Mouse (Mus musculus): ENCODE data around the gene Pid1. TPM values are rescaled to one million over a fixed set of nuclear protein-coding genes. Genes with fewer than 3 reads are reported as not detected.

The Pid1 gene
- polyA plus RNA-seq, 1 experiment from 2014 or later: 75.2 TPM

DNA sequence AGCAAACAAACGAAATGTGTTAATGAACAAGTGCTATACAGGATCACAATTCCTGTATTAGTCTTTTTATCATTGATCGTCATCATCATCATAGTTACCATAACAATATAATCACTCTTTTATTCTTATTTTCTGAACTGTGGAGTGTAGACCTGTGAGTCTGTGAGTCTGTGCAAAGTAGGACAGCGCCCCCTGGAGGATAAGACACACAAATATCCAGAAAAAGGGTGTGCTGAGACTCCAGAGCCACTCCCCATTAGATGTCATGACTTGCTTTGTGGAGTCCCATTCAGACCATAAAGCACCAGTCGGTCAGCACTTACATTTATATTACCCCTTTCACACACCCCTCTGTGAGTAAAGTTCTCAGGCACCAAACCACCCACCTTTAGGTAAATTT lies 210.0 kb downstream of the Pid1 start:
- Histone ChIP-seq H3K27ac (no peak overlapping the region), H3K4me3 (replicated peaks) (no peak overlapping the region), H3K27me3 (no peaks in the 10 kb centered on the region), H3K4me1 (replicated peaks) (peaks cover 17% of the 10 kb centered on the region), H3K9ac (replicated peaks) (no peak overlapping the region), H3K4me2 (replicated peaks) (no peak overlapping the region), H3K9me3 (no peaks in the 10 kb centered on the region), H3K36me3 (no peaks in the 10 kb centered on the region; the same call in 1 of the 2 replicates)
- no peak for ATAC-seq
- 64% methylated on average over 4 of the region's 4 CpGs for WGBS

DNA sequence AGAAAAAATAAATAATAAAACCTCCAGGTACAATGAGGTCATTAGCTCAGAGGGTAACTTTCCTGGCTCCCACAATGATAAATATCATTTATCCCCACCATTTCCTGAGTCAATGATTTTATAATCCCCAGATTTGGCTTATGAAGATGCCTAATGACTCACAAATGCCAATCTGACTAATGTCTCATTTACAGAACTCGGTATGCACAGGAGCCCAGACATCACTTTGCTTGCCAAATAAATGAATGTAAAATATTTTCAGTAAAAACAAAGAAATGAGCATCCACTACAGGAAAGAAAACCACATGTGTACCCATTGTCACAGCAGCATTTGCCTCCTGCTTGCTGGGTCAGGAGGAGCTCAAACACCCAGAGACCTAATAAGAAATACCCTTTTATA lies 222.4 kb downstream of the Pid1 start:
- ATAC-seq: no peak
- Histone ChIP-seq H3K36me3 (no peaks in the 10 kb centered on the region), H3K27me3 (no peaks in the 10 kb centered on the region), H3K9ac (replicated peaks) (no peak overlapping the region), H3K4me3 (replicated peaks) (no peak overlapping the region), H3K27ac (no peak overlapping the region), H3K4me1 (replicated peaks) (no peaks in the 10 kb centered on the region), H3K9me3 (no peaks in the 10 kb centered on the region), H3K4me2 (replicated peaks) (no peak overlapping the region)
- 72% methylated on average over 1 of the region's 1 CpGs for WGBS

DNA sequence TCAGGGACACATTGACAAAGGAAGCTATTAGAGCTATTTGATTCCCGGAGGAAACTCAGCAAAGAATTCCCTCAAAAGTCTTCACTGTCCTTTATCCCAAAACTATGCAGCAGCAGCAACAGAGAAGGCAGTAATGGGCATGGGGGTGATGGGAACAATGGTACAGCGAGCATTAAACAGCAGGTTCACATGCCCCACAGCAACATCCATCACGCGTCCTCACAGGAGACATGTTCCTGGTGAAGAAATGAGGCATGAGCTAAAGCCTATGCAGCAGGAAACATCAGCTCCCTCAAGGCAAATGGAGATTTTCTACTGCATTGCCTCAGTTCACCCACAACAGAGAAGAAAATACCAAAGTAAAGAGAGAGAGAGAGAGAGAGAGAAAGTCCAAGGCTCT lies 231.5 kb downstream of the Pid1 start:
- H3K9ac ChIP-seq (replicated peaks): no peak overlapping the region
- H3K27me3 ChIP-seq: no peaks in the 10 kb centered on the region
- no peak overlapping the region for H3K4me3 ChIP-seq (replicated peaks)
- H3K9me3 ChIP-seq: no peaks in the 10 kb centered on the region
- no peak overlapping the region for H3K4me2 ChIP-seq (replicated peaks)
- WGBS: 68% methylated on average over 4 of the region's 4 CpGs
- H3K4me1 ChIP-seq (replicated peaks): peaks cover 4% of the 10 kb centered on the region; the same call in 1 of the 2 replicates
- no peaks in the 10 kb centered on the region for H3K36me3 ChIP-seq
- no peak for ATAC-seq
- no peak overlapping the region for H3K27ac ChIP-seq

DNA sequence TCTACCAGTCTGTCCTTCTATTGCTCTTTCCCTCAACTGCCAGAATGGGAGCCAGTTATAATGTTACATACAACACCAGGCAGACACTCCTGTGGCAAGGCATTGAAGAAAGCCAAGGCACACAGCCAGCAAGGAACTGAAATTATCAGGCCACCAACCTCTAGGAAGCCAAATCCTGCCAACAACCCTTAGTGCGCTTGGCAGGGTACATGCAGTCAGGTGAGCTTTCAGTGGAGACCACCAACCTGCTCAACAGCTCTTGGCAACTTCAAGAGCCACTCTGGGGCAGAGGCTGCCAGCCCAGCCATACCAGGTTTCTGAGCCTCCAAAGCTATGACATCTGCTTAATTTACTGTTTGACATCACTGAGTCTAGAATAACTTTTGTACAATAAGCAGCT lies 232.2 kb downstream of the Pid1 start:
- no peak for ATAC-seq
- no peak overlapping the region for H3K4me2 ChIP-seq (replicated peaks)
- no peak overlapping the region for H3K4me3 ChIP-seq (replicated peaks)
- H3K9me3 ChIP-seq: no peaks in the 10 kb centered on the region
- no peak overlapping the region for H3K9ac ChIP-seq (replicated peaks)
- WGBS: 96% methylated on average over 1 of the region's 1 CpGs
- H3K27me3 ChIP-seq: no peaks in the 10 kb centered on the region
- H3K4me1 ChIP-seq (replicated peaks): peaks cover 4% of the 10 kb centered on the region; the same call in 1 of the 2 replicates
- H3K36me3 ChIP-seq: no peaks in the 10 kb centered on the region
- no peak overlapping the region for H3K27ac ChIP-seq

DNA sequence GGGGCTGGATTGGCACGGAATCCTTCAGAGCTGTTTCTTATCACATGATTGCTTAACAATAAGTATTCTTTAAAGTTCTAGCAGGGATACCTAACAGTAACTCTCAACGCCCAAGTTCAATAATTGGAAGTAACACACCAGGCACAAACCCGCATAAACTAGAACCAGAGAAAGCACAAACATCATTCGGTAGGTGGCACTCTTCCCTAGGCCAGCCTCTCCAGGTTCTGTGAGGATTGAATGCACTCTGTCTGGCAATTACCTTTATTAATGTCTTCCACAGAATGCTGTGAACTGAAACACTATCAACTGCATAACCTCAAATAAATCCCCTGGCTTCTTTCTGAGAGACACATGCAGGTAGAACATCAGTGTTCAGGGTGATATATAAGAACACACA lies 235.5 kb downstream of the Pid1 start:
- ATAC-seq: 0 out of 2 replicates have a peak, but pooled peaks have one; percentile 30
- 53% methylated on average over 4 of the region's 4 CpGs for WGBS
- no peak overlapping the region for H3K4me2 ChIP-seq (replicated peaks)

DNA sequence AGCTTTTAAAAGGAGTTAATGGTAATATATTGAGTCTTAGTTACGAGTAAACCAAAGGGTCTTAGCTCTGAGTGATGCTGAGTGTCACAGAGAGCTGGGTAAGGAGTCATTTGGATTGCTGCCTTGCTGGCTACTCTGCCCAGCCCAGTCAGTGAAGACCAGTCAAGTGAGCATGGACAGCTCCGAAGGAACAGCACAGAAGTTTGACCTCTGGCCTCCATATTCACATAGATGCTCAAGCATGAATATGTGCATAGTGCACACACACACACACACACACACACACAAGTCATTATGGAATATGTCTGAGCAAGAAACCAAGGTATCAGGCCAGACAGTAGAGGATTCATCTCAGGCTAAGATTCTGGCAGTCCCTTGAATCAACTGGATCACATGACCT lies 244.7 kb downstream of the Pid1 start:
- ATAC-seq: no peak
- no peak overlapping the region for H3K4me3 ChIP-seq (replicated peaks)
- 71% methylated on average over 2 of the region's 2 CpGs for WGBS

More for the DNA sequence above, 235.5 kb downstream of the Pid1 start:
- no peaks in the 10 kb centered on the region for H3K27me3 ChIP-seq
- H3K4me1 ChIP-seq (replicated peaks): peaks cover 4% of the 10 kb centered on the region; the same call in 1 of the 2 replicates
- no peaks in the 10 kb centered on the region for H3K9me3 ChIP-seq
- no peak overlapping the region for H3K27ac ChIP-seq
- H3K4me3 ChIP-seq (replicated peaks): no peak overlapping the region
- no peak overlapping the region for H3K9ac ChIP-seq (replicated peaks)
- H3K36me3 ChIP-seq: no peaks in the 10 kb centered on the region

DNA sequence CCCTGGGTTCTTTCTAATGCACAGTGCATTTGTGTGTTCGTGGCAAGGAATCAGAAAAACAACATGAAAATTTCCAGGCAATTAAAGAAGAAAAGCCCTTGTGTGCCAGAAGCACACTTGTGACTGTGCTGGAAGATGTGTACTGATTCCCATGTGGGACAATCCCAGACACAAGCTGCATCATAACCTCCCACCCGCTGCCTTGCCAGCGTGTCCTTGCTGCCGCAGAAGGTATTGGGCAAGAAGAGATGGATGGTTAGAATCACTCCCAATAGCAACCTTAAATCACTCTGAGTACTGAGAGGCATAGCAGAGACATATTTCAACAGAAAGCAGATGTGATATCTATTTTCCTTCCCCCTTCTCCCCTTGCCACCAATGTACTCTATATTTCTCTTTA lies 257.2 kb downstream of the Pid1 start:
- WGBS: 85% methylated on average over 4 of the region's 4 CpGs
- Histone ChIP-seq H3K27ac (no peak overlapping the region), H3K4me2 (replicated peaks) (no peak overlapping the region), H3K4me1 (replicated peaks) (no peaks in the 10 kb centered on the region), H3K4me3 (replicated peaks) (no peak overlapping the region), H3K27me3 (no peaks in the 10 kb centered on the region), H3K9me3 (no peaks in the 10 kb centered on the region), H3K36me3 (no peaks in the 10 kb centered on the region), H3K9ac (replicated peaks) (no peak overlapping the region)
- no peak for ATAC-seq

More for the DNA sequence above, 244.7 kb downstream of the Pid1 start:
- no peaks in the 10 kb centered on the region for H3K27me3 ChIP-seq
- H3K27ac ChIP-seq: no peak overlapping the region
- H3K4me1 ChIP-seq (replicated peaks): 0 out of 2 replicates have a peak, but pooled peaks cover 4% of the 10 kb centered on the region
- H3K4me2 ChIP-seq (replicated peaks): no peak overlapping the region
- H3K36me3 ChIP-seq: no peaks in the 10 kb centered on the region
- no peaks in the 10 kb centered on the region for H3K9me3 ChIP-seq
- H3K9ac ChIP-seq (replicated peaks): no peak overlapping the region

DNA sequence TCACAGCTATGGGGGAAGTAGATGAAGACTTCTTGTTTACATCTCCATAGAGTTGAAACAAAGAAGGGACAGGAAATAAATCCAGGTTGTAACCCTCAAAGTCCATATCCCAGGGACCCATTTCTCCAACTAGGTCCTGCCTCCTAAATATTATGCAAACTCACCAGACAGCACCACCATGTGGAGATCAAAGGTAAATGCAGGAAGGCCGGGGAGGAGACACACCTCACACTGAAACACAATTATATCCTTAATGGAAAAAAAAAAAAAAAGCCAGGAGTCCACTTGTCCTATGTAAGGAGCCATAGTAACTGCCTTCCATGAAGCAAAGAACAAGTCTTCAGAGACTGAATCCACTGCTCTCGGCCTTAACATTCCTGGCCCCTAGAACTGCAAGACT lies 261.9 kb downstream of the Pid1 start:
- 84% methylated on average over 2 of the region's 2 CpGs for WGBS
- ATAC-seq: no peak
- Histone ChIP-seq H3K4me1 (replicated peaks) (no peaks in the 10 kb centered on the region), H3K9ac (replicated peaks) (no peak overlapping the region), H3K4me2 (replicated peaks) (no peak overlapping the region), H3K27ac (no peak overlapping the region), H3K4me3 (replicated peaks) (no peak overlapping the region), H3K27me3 (no peaks in the 10 kb centered on the region), H3K9me3 (no peaks in the 10 kb centered on the region), H3K36me3 (no peaks in the 10 kb centered on the region)

DNA sequence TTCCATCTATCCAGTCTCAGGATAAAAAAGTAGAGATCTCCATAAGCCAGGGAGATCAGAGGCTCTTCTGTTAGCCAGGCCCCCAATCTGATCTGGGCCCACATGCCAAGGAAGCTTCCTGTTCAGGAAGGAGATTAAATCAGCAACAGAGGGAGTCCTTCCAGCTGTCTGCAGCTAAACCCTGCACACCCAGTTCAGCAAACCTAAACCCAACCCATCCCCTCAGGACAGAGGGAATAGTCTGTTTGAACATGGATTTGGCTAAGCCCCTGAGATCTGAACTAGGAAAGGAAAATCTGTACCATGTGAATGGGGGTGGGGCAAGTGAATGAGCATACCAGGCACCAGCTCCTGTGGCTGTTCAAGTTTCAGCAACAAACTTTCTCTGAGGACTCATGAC lies 266.6 kb downstream of the Pid1 start:
- no peaks in the 10 kb centered on the region for H3K4me1 ChIP-seq (replicated peaks)
- no peaks in the 10 kb centered on the region for H3K36me3 ChIP-seq
- H3K9me3 ChIP-seq: no peaks in the 10 kb centered on the region
- no peaks in the 10 kb centered on the region for H3K27me3 ChIP-seq
- H3K9ac ChIP-seq (replicated peaks): no peak overlapping the region
- no peak overlapping the region for H3K4me2 ChIP-seq (replicated peaks)
- no peak overlapping the region for H3K4me3 ChIP-seq (replicated peaks)
- no peak overlapping the region for H3K27ac ChIP-seq
- no peak for ATAC-seq

DNA sequence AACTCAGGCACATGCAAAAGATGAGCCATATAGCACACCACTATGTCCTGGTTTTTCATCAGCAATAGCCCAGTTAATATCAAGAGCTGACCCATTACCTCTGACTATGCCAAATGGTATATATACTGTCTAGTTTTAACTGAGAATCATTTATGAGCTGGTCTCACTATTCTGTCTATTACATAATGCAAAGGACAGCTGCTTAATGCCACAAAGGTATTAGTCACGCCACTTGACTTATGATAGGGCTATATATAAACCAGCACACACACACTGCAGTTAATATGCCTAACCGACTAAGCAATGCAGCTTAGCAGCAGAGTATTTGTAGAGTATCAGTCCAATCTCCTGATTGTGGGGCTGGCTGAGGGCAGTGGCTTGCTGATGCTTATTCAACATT lies 270.7 kb downstream of the Pid1 start:
- Histone ChIP-seq H3K4me1 (replicated peaks) (no peaks in the 10 kb centered on the region), H3K9ac (replicated peaks) (no peak overlapping the region), H3K27ac (no peak overlapping the region), H3K4me2 (replicated peaks) (no peak overlapping the region), H3K9me3 (no peaks in the 10 kb centered on the region), H3K4me3 (replicated peaks) (no peak overlapping the region), H3K27me3 (no peaks in the 10 kb centered on the region), H3K36me3 (no peaks in the 10 kb centered on the region)
- ATAC-seq: 0 out of 2 replicates have a peak, but pooled peaks have one; percentile 9
- 72% methylated on average over 2 of the region's 2 CpGs for WGBS

DNA sequence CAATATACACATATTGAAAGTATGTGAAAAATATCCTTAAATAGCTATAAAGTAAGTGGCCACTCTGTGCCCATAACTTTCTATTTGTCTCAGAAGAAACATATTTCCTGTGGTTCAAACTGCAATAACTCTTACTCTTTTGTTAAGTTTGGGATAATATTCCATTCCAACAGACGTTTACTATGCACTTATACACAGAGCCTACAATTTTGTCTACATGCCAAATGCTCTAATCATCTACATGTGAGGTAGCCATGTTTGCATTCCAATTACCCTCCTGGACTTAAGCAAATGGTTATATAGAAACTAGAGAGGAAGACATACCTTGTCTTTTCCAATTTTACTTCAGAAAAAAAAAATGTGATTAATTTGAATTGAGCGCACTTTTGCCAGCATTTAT lies 274.3 kb downstream of the Pid1 start:
- no peaks in the 10 kb centered on the region for H3K36me3 ChIP-seq
- no peak for ATAC-seq
- H3K27ac ChIP-seq: no peak overlapping the region

DNA sequence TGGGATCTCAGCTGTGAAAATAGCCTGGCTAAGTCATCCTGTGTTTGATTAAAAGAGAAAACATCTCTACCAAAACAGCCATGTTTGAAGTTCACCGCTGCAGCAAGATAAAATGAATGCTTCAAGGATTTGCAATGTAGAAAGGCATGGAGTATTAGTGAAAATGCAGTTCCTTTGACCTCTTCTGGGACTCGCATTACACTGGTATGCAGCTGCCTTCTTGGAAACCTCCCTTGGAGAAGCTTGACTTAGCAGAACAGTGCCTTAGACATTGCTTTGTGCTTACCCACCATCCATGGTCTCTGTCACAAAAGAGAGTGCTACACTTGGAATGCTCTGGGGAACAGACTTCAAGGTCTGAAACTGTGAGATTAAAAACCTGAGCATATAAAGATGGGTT lies 276.0 kb downstream of the Pid1 start:
- Histone ChIP-seq H3K9ac (replicated peaks) (no peak overlapping the region), H3K4me1 (replicated peaks) (peaks cover 6% of the 10 kb centered on the region; the same call in 1 of the 2 replicates), H3K27ac (no peak overlapping the region), H3K4me2 (replicated peaks) (no peak overlapping the region), H3K36me3 (no peaks in the 10 kb centered on the region), H3K9me3 (no peaks in the 10 kb centered on the region), H3K4me3 (replicated peaks) (no peak overlapping the region), H3K27me3 (no peaks in the 10 kb centered on the region)
- ATAC-seq: no peak
- WGBS: 66% methylated on average over 2 of the region's 2 CpGs

More for the DNA sequence above, 274.3 kb downstream of the Pid1 start:
- H3K27me3 ChIP-seq: no peaks in the 10 kb centered on the region
- no peak overlapping the region for H3K4me2 ChIP-seq (replicated peaks)
- WGBS: 85% methylated on average over 2 of the region's 2 CpGs
- no peaks in the 10 kb centered on the region for H3K9me3 ChIP-seq
- H3K4me1 ChIP-seq (replicated peaks): peaks cover 6% of the 10 kb centered on the region; the same call in 1 of the 2 replicates
- H3K4me3 ChIP-seq (replicated peaks): no peak overlapping the region
- H3K9ac ChIP-seq (replicated peaks): no peak overlapping the region

DNA sequence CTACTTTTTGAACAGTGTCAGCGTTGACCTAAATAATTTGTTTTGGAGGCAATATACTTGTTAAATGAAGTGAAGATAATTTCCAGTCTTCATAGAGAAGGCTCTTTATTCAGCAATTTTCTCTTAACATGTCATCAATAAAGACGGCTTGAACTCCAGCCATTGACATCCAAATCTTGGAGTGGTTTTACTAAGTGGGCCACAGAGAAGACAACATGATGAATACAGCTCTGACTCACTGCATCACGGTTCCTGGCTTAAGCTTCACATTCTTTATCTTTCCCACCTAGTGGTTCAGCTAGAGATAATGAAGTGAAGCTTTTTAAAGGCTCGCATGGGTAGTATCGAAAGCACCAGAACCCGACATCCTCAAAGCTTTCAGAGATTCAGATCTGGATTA lies 276.7 kb downstream of the Pid1 start:
- H3K4me3 ChIP-seq (replicated peaks): no peak overlapping the region
- H3K27me3 ChIP-seq: no peaks in the 10 kb centered on the region
- peaks cover 6% of the 10 kb centered on the region; the same call in 1 of the 2 replicates for H3K4me1 ChIP-seq (replicated peaks)
- H3K36me3 ChIP-seq: no peaks in the 10 kb centered on the region
- no peak overlapping the region for H3K4me2 ChIP-seq (replicated peaks)
- H3K9ac ChIP-seq (replicated peaks): no peak overlapping the region
- no peak overlapping the region for H3K27ac ChIP-seq
- no peaks in the 10 kb centered on the region for H3K9me3 ChIP-seq
- 75% methylated on average over 6 of the region's 6 CpGs for WGBS
- no peak for ATAC-seq

Measured in midbrain, embryonic 13.5 days (tissue).